Mouse (Mus musculus): ENCODE results near the gene Gns. TPM values are rescaled to one million over a fixed set of nuclear protein-coding genes. Genes with fewer than 3 reads are reported as not detected.

Gns gene
- polyA plus RNA-seq, 1 experiment from 2014 or later: 68.6 TPM

- WGBS: 18% methylated on average over 12 of the region's 12 CpGs
- no peak overlapping the region for H3K9ac ChIP-seq (ENCODE audit: low read depth, low read length)
- no peaks in the 10 kb centered on the region for H3K9me3 ChIP-seq (ENCODE audit: control insufficient read depth)
Measured at GRCm38 (mm10) chr10:121432041-121432634, 67.2 kb downstream of the Gns start.

GRCm38 (mm10) chr10:121432635-121433280 lies 67.9 kb downstream of the Gns start:
- 22% methylated on average over 16 of the region's 16 CpGs for WGBS
- Histone ChIP-seq H3K9me3 (ENCODE audit: control insufficient read depth) (no peaks in the 10 kb centered on the region), H3K27me3 (replicated peaks; ENCODE audit: control insufficient read depth, insufficient read depth, low read length) (no peaks in the 10 kb centered on the region), H3K36me3 (ENCODE audit: control insufficient read depth, insufficient read depth) (no peaks in the 10 kb centered on the region), H3K4me2 (replicated peaks; ENCODE audit: low read depth) (peak overlapping the region; percentile 17; the same call in 1 of the 2 replicates), H3K4me1 (replicated peaks; ENCODE audit: control insufficient read depth, insufficient read depth, low read length) (peaks cover 43% of the 10 kb centered on the region), H3K27ac (ENCODE audit: low read depth, low read length) (peak overlapping the region; percentile 58), H3K9ac (ENCODE audit: low read depth, low read length) (no peak overlapping the region), H3K4me3 (ENCODE audit: low read depth, low read length) (no peak overlapping the region)
- no peak for ATAC-seq
- no peak for TF ChIP-seq CTCF (IDR thresholded peaks at IDR 0.05; ENCODE audit: low read depth)

More at GRCm38 (mm10) chr10:121432041-121432634, 67.2 kb downstream of the Gns start:
- H3K4me3 ChIP-seq (ENCODE audit: low read depth, low read length): no peak overlapping the region
- H3K36me3 ChIP-seq (ENCODE audit: control insufficient read depth, insufficient read depth): no peaks in the 10 kb centered on the region
- ATAC-seq: no peak
- peaks cover 43% of the 10 kb centered on the region for H3K4me1 ChIP-seq (replicated peaks; ENCODE audit: control insufficient read depth, insufficient read depth, low read length)
- 0 out of 2 replicates have a peak overlapping the region, but pooled peaks have one; percentile 17 for H3K4me2 ChIP-seq (replicated peaks; ENCODE audit: low read depth)
- TF ChIP-seq CTCF (IDR thresholded peaks at IDR 0.05; ENCODE audit: low read depth): no peak
- H3K27me3 ChIP-seq (replicated peaks; ENCODE audit: control insufficient read depth, insufficient read depth, low read length): no peaks in the 10 kb centered on the region
- peak overlapping the region; percentile 58 for H3K27ac ChIP-seq (ENCODE audit: low read depth, low read length)

- TF ChIP-seq CTCF (IDR thresholded peaks at IDR 0.05; ENCODE audit: low read depth): no peak
- H3K27ac ChIP-seq (ENCODE audit: low read depth, low read length): no peak overlapping the region
- no peak for ATAC-seq
- peaks cover 33% of the 10 kb centered on the region for H3K4me1 ChIP-seq (replicated peaks; ENCODE audit: control insufficient read depth, insufficient read depth, low read length)
- no peaks in the 10 kb centered on the region for H3K9me3 ChIP-seq (ENCODE audit: control insufficient read depth)
- no peak overlapping the region for H3K9ac ChIP-seq (ENCODE audit: low read depth, low read length)
- WGBS: 62% methylated on average over 15 of the region's 15 CpGs
- H3K4me2 ChIP-seq (replicated peaks; ENCODE audit: low read depth): no peak overlapping the region
- H3K27me3 ChIP-seq (replicated peaks; ENCODE audit: control insufficient read depth, insufficient read depth, low read length): no peaks in the 10 kb centered on the region
- H3K36me3 ChIP-seq (ENCODE audit: control insufficient read depth, insufficient read depth): no peaks in the 10 kb centered on the region
- H3K4me3 ChIP-seq (ENCODE audit: low read depth, low read length): no peak overlapping the region
Measured at GRCm38 (mm10) chr10:121434441-121435103, 69.7 kb downstream of the Gns start.

GRCm38 (mm10) chr10:121435546-121436257 lies 70.8 kb downstream of the Gns start:
- H3K27ac ChIP-seq (ENCODE audit: low read depth, low read length): no peak overlapping the region
- no peak overlapping the region for H3K9ac ChIP-seq (ENCODE audit: low read depth, low read length)
- H3K27me3 ChIP-seq (replicated peaks; ENCODE audit: control insufficient read depth, insufficient read depth, low read length): no peaks in the 10 kb centered on the region
- no peak for ATAC-seq
- TF ChIP-seq CTCF (IDR thresholded peaks at IDR 0.05; ENCODE audit: low read depth): no peak
- H3K4me1 ChIP-seq (replicated peaks; ENCODE audit: control insufficient read depth, insufficient read depth, low read length): peaks cover 21% of the 10 kb centered on the region
- no peaks in the 10 kb centered on the region for H3K9me3 ChIP-seq (ENCODE audit: control insufficient read depth)
- no peak overlapping the region for H3K4me3 ChIP-seq (ENCODE audit: low read depth, low read length)
- 0 out of 2 replicates have a peak overlapping the region, but pooled peaks have one; percentile 17 for H3K4me2 ChIP-seq (replicated peaks; ENCODE audit: low read depth)
- 49% methylated on average over 28 of the region's 28 CpGs for WGBS
- no peaks in the 10 kb centered on the region for H3K36me3 ChIP-seq (ENCODE audit: control insufficient read depth, insufficient read depth)

GRCm38 (mm10) chr10:121436258-121436645 lies 71.4 kb downstream of the Gns start:
- ATAC-seq: no peak
- no peaks in the 10 kb centered on the region for H3K9me3 ChIP-seq (ENCODE audit: control insufficient read depth)
- WGBS: 28% methylated on average over 8 of the region's 8 CpGs
- H3K27me3 ChIP-seq (replicated peaks; ENCODE audit: control insufficient read depth, insufficient read depth, low read length): no peaks in the 10 kb centered on the region
- no peak overlapping the region for H3K4me2 ChIP-seq (replicated peaks; ENCODE audit: low read depth)
- no peak for TF ChIP-seq CTCF (IDR thresholded peaks at IDR 0.05; ENCODE audit: low read depth)
- H3K9ac ChIP-seq (ENCODE audit: low read depth, low read length): no peak overlapping the region
- no peak overlapping the region for H3K4me3 ChIP-seq (ENCODE audit: low read depth, low read length)
- H3K4me1 ChIP-seq (replicated peaks; ENCODE audit: control insufficient read depth, insufficient read depth, low read length): peaks cover 17% of the 10 kb centered on the region
- no peaks in the 10 kb centered on the region for H3K36me3 ChIP-seq (ENCODE audit: control insufficient read depth, insufficient read depth)
- no peak overlapping the region; the same call in 1 of the 2 replicates for H3K27ac ChIP-seq (ENCODE audit: low read depth, low read length)

- no peak overlapping the region for H3K4me3 ChIP-seq (ENCODE audit: low read depth, low read length)
- H3K9me3 ChIP-seq (ENCODE audit: control insufficient read depth): no peaks in the 10 kb centered on the region
- H3K4me2 ChIP-seq (replicated peaks; ENCODE audit: low read depth): no peak overlapping the region
- ATAC-seq: no peak
- no peaks in the 10 kb centered on the region for H3K27me3 ChIP-seq (replicated peaks; ENCODE audit: control insufficient read depth, insufficient read depth, low read length)
- H3K36me3 ChIP-seq (ENCODE audit: control insufficient read depth, insufficient read depth): no peaks in the 10 kb centered on the region
- peaks cover 12% of the 10 kb centered on the region for H3K4me1 ChIP-seq (replicated peaks; ENCODE audit: control insufficient read depth, insufficient read depth, low read length)
- no peak overlapping the region; the same call in 1 of the 2 replicates for H3K27ac ChIP-seq (ENCODE audit: low read depth, low read length)
- 40% methylated on average over 4 of the region's 4 CpGs for WGBS
- no peak for TF ChIP-seq CTCF (IDR thresholded peaks at IDR 0.05; ENCODE audit: low read depth)
- H3K9ac ChIP-seq (ENCODE audit: low read depth, low read length): no peak overlapping the region
Measured at GRCm38 (mm10) chr10:121436693-121437092, 71.8 kb downstream of the Gns start.

Data from intestine, postnatal 0 days (tissue).